Mouse (Mus musculus) erythroblast, embryonic 14.5 days (primary cell): ENCODE measurements around the gene Gbp6. TPM values are rescaled to one million over a fixed set of nuclear protein-coding genes. Genes with fewer than 3 reads are reported as not detected.
"Not testable (repeated sequence)": the region's sequence is repeated elsewhere in the genome, so short reads cannot be mapped to it uniquely, and the experiment has no call there.

Experiments used
- H3K27me3 ChIP-seq: 2 replicates; pipeline ENCODE4 v1.6.1; 2012; ENCODE audit warnings: inconsistent platforms; ENCODE audit not compliant: control insufficient read depth
- H3K36me3 ChIP-seq: 2 replicates; pipeline ENCODE4 v1.6.1; 2012; ENCODE audit warnings: mild to moderate bottlenecking, inconsistent platforms; ENCODE audit not compliant: control insufficient read depth
- H3K4me1 ChIP-seq: 2 replicates; pipeline ENCODE4 v1.6.1; 2012; ENCODE audit warnings: inconsistent platforms; ENCODE audit not compliant: control insufficient read depth
- H3K4me3 ChIP-seq: replicated peaks from 2 replicates; pipeline ENCODE3; 2012; ENCODE audit warnings: moderate library complexity, mild to moderate bottlenecking, inconsistent platforms
- H3K9me3 ChIP-seq: 2 replicates; pipeline ENCODE4 v1.6.1; 2012; ENCODE audit warnings: low read length, inconsistent platforms, mixed read lengths; ENCODE audit not compliant: control insufficient read depth
- GATA1 ChIP-seq: IDR thresholded peaks from 2 replicates; pipeline ENCODE4 v1.6.1; 2012; ENCODE audit warnings: low read length, inconsistent platforms, mixed read lengths
- TAL1 ChIP-seq: IDR thresholded peaks from 3 replicates; pipeline ENCODE4 v1.6.1; 2012; ENCODE audit warnings: low read length, inconsistent platforms, mixed read lengths
- polyA plus RNA-seq: library from polyadenylated mRNA; stranded (reverse); fragments of >175 nt; gene quantifications from 2 replicates; pipeline ENCODE4 v1.2.3, GENCODE M21; 2012

Gbp6 gene
- polyA plus RNA-seq, 1 experiment: not detected

GRCm38 (mm10) chr5:105295746-105296145, 2.2 kb upstream of the Gbp6 start:
- no peak for TF ChIP-seq GATA1
- no peak for TF ChIP-seq TAL1
- H3K27me3 ChIP-seq: no peaks in the 10 kb centered on the region
- no peaks in the 10 kb centered on the region for H3K4me1 ChIP-seq
- H3K36me3 ChIP-seq: no peaks in the 10 kb centered on the region
- H3K9me3 ChIP-seq: no peaks in the 10 kb centered on the region
- H3K4me3 ChIP-seq: no peak overlapping the region

DNA sequence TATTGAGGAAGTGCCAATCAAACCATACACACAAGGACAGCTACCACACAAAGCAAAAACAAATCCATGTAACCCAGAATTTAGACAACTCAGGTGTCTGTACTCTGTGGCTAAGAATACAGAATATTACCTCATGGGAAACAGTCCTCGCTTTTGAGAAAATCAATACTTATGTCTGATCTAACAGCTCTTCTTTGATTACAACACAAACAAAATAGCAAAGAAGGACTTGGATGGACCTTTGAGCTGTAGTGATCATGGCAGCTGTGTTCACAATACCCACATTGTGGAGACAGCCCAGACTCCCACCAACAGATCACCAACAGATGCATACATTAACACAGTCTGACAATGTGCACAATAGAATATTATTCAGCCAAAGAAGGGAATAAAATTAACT, 1.0 kb downstream of the Gbp6 start:
- no peak overlapping the region for H3K4me3 ChIP-seq
- H3K36me3 ChIP-seq: no peaks in the 10 kb centered on the region
- no peaks in the 10 kb centered on the region for H3K4me1 ChIP-seq
- no peaks in the 10 kb centered on the region for H3K9me3 ChIP-seq
- H3K27me3 ChIP-seq: no peaks in the 10 kb centered on the region
- TF ChIP-seq TAL1 (no peak), GATA1 (no peak)

GRCm38 (mm10) chr5:105290921-105291320, 2.6 kb downstream of the Gbp6 start:
- H3K36me3 ChIP-seq, H3K9me3 ChIP-seq, H3K4me3 ChIP-seq, H3K27me3 ChIP-seq, H3K4me1 ChIP-seq: not testable (repeated sequence)

DNA sequence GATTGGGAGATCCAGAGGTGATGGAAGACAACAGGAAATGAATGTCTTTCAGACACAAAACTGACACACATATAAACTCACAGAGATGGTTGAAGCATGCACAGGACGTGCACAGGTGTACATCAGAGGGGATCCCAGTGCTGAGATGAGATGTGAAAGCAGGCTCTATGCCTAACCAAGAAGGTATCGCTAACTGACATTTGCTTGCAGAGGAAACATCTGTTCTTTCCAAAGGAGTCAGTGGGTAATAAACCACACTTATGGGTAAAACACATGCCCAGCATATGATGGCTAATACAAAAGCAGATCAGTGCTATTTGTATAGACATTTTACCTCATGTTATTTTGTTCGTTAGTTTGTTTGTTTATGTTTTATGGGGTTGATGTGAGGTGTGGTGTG, 32.8 kb downstream of the Gbp6 start:
- not testable (repeated sequence) for H3K27me3 ChIP-seq, H3K4me3 ChIP-seq

GRCm38 (mm10) chr5:105252491-105252890, 41.0 kb downstream of the Gbp6 start:
- H3K27me3 ChIP-seq: no peaks in the 10 kb centered on the region
- no peak for TF ChIP-seq TAL1
- TF ChIP-seq GATA1: no peak
- no peaks in the 10 kb centered on the region for H3K4me1 ChIP-seq

More for the DNA sequence above, 32.8 kb downstream of the Gbp6 start:
- H3K36me3 ChIP-seq, H3K4me1 ChIP-seq, H3K9me3 ChIP-seq: not testable (repeated sequence)

DNA sequence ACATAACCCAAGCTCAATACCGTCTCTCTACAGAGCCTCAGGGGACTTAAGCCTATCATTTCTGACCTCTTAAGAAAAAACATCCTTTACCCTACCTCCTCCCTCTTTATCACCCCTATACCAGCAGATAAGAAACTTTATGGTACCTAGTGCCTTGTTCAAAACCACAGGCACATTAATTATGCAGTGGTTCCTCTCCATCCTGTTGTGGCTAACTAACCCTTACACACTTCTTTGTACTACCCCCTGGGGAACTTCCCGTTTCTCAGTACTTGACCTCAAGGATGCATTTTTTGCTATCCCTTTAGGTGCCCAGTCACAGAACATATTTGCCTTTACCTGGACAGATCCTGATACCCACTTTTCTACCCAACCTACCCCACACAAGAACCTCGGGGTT, 48.8 kb downstream of the Gbp6 start:
- not testable (repeated sequence) for H3K4me1 ChIP-seq, H3K36me3 ChIP-seq

More at GRCm38 (mm10) chr5:105252491-105252890, 41.0 kb downstream of the Gbp6 start:
- no peak overlapping the region for H3K4me3 ChIP-seq
- no peaks in the 10 kb centered on the region for H3K9me3 ChIP-seq
- H3K36me3 ChIP-seq: no peaks in the 10 kb centered on the region

DNA sequence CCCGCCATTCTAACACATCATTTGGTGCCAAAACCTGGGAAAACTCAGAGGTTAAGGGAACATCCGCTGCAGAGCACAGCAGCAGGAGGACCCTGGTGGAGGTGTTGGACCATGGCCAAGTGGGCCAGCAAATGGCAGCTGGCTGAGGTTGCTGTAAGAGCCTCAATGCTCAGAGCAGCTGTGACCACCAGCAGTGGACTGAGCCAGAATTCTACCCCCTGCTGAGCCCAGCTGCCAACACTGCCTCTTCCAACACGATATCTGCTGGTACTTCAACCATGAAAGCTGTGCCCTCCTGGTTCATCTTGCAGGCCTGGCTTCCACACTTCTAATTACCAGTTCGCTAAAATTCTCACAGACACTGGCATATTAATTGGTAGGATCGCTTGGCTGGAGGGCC, 52.5 kb downstream of the Gbp6 start:
- not testable (repeated sequence) for H3K4me1 ChIP-seq, H3K4me3 ChIP-seq, H3K27me3 ChIP-seq, H3K9me3 ChIP-seq, H3K36me3 ChIP-seq

More for the DNA sequence above, 48.8 kb downstream of the Gbp6 start:
- not testable (repeated sequence) for H3K27me3 ChIP-seq, H3K4me3 ChIP-seq, H3K9me3 ChIP-seq

DNA sequence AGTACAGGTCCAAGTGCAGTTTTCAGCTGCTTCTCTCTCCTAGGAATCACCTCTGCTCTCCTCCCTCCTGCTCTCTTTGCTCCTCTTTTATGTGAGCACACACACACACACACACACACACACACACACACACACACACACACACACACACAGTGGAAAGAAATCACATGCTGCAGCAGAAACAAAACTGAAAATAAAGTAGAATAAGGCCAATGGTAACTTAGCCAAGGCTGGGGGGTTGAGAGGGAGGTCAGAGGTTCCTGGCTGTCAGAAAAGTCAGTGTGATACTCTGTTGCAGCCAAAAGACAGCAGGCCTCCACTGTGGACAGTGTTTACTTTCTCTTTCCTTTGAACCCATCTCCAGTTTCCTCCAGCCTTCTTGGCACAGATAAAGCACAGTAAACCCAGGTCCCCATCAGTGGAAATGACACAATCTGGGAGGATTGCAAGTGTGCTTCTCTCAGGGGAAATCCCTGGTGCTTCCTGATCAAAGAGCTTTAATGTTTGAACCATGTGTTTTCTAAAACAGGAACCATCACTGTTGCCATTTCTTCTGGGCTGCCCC, 53.9 kb downstream of the Gbp6 start, which contains the start of gene Gbp10:
Gbp10 (minus strand) TSS at position 51 of the 565 bp plus-strand sequence.
- H3K9me3 ChIP-seq, H3K4me1 ChIP-seq, H3K4me3 ChIP-seq, H3K36me3 ChIP-seq, H3K27me3 ChIP-seq: not testable (repeated sequence)

DNA sequence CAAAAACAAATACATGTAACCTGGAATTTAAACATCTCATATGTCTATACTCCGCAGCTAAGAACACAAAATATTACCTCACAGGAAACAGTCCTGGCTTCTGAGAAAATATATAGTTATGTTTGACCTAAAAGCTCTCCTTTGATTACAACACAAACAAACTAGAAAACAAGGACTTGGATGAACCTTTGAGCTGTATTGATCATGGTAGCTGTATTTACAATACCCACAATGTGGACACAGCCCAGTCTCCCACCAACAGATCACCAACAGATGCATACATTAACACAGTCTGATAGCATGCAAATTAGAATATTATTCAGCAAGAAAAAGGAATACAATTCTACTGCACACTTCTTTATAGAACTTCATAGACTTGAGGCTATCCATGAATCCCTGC, 55.1 kb downstream of the Gbp6 start:
- not testable (repeated sequence) for H3K36me3 ChIP-seq, H3K27me3 ChIP-seq, H3K9me3 ChIP-seq, H3K4me3 ChIP-seq, H3K4me1 ChIP-seq

GRCm38 (mm10) chr5:105236040-105236439, 57.5 kb downstream of the Gbp6 start:
- H3K27me3 ChIP-seq, H3K4me1 ChIP-seq, H3K36me3 ChIP-seq, H3K9me3 ChIP-seq, H3K4me3 ChIP-seq: not testable (repeated sequence)

Other genes with a start within 250 kb of the Gbp6 start
- gene Gbp9, start 154.2 kb downstream of the Gbp6 start, polyA plus RNA-seq: 0.01 TPM in 1 of 2 replicates, not detected in the other
- gene Gbp8, start 154.2 kb downstream of the Gbp6 start, polyA plus RNA-seq: 0.03 TPM in 1 of 2 replicates, not detected in the other
- 0.10 TPM in 1 of 2 replicates, not detected in the other for gene Gbp4, start 154.1 kb downstream of the Gbp6 start, polyA plus RNA-seq
- not detected in 2 replicates for gene Gbp10, start 54.2 kb downstream of the Gbp6 start, polyA plus RNA-seq
- gene Gm43302, start within 50 bp of the Gbp6 start, polyA plus RNA-seq: 0.01 TPM in 1 of 2 replicates, not detected in the other
- gene Lrrc8b, start 122.1 kb upstream of the Gbp6 start, polyA plus RNA-seq: 0.14 and 0.21 TPM in 2 replicates
- 7.9 and 11.3 TPM in 2 replicates for gene Lrrc8c, start 225.7 kb upstream of the Gbp6 start, polyA plus RNA-seq